Mouse (Mus musculus): Measurements from ENCODE around the gene Olfr105-ps.

DNA sequence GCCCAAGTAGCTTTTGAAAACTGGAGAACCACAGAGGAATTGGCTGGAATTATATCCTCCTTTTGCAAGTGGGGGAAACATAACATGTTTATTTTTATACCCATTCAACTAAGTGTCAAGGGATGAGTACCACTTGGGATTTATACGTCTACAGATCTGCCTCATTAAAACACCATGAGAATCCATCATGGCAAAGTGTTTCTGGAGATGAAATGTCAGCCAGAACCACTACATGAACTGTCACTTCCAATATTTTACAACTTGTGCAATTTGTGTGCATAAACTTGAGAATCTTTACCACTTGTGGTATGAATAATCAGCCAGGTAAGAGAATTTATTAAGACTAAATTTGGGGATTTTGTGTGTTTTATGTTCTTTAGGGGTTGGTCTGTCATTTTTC lies 11.3 kb downstream of the Olfr105-ps start, which contains the start of gene Olfr106-ps:
- TF ChIP-seq CTCF (IDR thresholded peaks at IDR 0.05; ENCODE audit: low read depth) (no peak), EP300 (IDR thresholded peaks at IDR 0.05; ENCODE audit: low read depth) (no peak)
